Mouse (Mus musculus) MEL (cell line): ENCODE results near the gene Cd40.

ENCODE experiments used
- HCFC1 ChIP-seq: IDR thresholded peaks from 2 replicates; pipeline ENCODE4 v1.6.1; 2012; ENCODE audit warnings: low read depth, mild to moderate bottlenecking, inconsistent platforms, low read length, improper control_type of control experiment, moderate library complexity
- POLR2A ChIP-seq, 2 experiments: IDR thresholded peaks; 2 replicates each; pipeline ENCODE4 v1.6.1; 2011 to 2012; ENCODE audit warnings: low read length in 2 of 2, mild to moderate bottlenecking in 2 of 2, control low read depth in 1 of 2, improper control_type of control experiment in 1 of 2, low read depth in 1 of 2, moderate library complexity in 1 of 2; ENCODE audit not compliant: control insufficient read depth in 1 of 2, insufficient read depth in 1 of 2, poor library complexity in 1 of 2
- USF2 ChIP-seq, 2 experiments: IDR thresholded peaks; 2 replicates each; pipeline ENCODE4 v1.6.1; 2011 to 2012; ENCODE audit warnings: improper control_type of control experiment in 2 of 2, low read length in 2 of 2, borderline replicate concordance in 1 of 2, inconsistent platforms in 1 of 2, low read depth in 1 of 2, mild to moderate bottlenecking in 1 of 2; ENCODE audit not compliant: insufficient read depth in 1 of 2

GRCm38 (mm10) chr2:165096367-165096766 is 40.9 kb downstream of the Cd40 start:
- TF ChIP-seq HCFC1 (no peak), USF2 (IDR thresholded peaks at IDR 0.05; ENCODE audit: borderline replicate concordance in 1 of 2, insufficient read depth in 1 of 2, low read depth in 1 of 2, low read length in 2 of 2) (no peak), POLR2A (IDR thresholded peaks at IDR 0.05; ENCODE audit: control insufficient read depth in 1 of 2, insufficient read depth in 1 of 2, low read depth in 1 of 2, low read length in 2 of 2, poor library complexity in 1 of 2) (no peak)
